Mouse (Mus musculus) right cerebral cortex, postnatal 25 days (tissue): ENCODE results near the gene Asna1.
A peak's percentile ranks its signal among the peaks of the same experiment; 100 is the strongest.

Source experiments
- DNase-seq: peaks from one replicate; pipeline ENCODE4 v3.0.0; 2022

The Asna1 gene

DNA sequence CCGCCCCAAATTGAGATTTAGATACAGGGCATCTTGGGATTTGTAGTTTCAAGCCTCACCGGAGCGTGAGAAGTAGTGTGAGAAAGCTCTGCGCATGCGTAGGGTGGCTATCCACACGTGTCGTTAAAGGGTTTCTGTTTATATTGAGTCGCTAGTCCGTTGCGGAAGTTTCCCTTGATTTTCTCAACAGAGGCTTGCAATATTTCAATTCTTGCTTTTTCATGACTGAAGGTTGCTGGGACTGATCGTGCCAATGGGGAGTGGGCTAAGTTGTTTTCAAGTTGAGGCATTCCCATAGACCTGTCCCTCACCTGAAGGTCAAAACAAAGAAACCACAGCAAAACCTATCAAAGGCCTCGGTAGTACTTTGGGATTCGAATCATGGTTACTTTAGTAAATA is 9.7 kb upstream of the Asna1 start:
- DNase-seq = peak; percentile 51

DNA sequence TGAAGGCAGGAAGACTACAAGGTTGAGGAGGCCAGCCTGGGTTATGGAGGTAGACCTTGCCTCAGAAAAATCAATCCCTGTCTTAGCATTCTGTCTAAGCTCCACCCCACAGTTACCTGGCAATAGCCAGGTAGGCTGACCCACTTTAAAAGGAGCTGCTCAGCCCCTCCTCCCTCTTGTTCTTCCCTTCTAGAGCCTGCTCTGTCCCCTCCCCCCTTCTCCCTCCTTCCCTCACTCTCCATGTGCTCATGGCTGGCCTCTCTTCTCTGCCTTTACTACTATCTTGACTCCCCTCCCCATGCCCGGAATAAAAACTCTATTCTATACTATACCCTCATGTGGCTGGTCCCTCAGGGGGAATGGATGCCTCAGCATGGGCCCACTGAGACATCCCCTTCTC is 8.8 kb upstream of the Asna1 start:
- DNase-seq = no peak

DNA sequence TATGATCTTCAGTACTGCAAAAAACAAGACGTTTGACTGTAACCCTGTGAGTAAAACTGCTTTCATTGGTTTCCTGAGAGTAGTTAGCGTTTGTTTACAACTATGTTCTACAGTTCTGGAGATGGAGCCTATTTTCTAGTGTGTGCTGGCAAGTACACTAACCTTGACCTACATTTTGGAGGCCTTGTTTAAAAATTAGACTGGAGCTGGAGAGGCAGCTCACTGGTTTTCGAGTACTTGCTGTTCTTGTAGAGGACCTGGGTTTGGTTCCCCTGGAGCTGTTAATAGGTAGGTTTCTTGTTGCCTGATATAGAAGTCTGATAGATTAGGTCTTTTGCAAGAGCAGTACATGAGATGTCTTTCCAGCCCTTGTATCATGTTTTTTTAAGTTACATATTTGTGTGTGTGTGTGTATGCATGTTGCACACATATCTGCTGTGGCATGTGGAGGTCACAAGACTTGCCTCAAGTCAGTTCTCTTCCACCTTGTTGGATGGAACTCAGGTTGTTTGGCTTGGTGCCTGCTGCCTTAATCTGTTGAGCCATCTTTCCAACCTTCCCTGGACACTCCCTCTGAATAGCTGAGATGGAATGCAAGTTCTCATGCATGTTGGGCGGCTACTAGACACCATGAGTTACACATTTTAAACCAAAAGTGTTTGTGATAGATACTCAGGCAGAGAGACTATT is 7.7 kb upstream of the Asna1 start:
- DNase-seq = no peak

DNA sequence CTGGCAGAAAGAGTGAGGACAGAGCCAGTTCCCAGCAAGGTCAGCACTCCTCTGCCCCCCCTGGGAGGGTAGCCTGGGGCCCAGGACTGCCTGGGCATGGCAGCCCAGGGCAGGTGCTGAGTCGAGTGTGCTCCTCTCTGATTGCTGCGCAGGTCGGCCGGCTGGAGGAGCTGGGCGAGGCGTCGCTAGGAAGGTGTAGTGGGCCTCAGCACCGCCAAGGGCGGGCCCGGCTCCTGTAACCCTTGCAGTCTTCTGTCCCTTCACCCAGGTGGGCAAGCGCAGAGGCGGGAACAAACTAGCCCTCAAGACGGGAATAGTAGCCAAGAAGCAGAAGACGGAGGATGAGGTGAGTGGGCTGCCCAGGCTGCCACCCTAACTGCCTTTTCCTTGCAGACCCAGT is 4.2 kb upstream of the Asna1 start:
- DNase-seq = no peak

DNA sequence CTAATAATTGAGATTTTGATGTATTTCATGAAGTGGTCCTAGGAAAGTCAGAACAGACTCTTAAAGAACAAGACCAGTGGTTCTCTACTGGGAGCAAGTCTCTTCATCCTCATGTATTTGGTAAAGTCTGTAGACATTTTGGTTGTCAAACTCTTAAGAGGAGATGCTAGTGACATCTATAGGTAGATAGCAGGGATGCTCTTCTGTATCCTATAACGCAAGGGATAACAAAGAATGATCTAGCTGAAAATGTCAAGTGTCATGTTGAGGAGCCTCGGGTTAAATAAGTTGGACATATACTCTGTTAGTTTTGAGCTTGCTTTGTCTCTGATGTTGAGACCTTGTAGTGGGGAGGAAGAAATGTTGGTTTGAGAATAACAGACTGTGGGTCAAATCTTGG is 2.8 kb upstream of the Asna1 start:
- no peak for DNase-seq

DNA sequence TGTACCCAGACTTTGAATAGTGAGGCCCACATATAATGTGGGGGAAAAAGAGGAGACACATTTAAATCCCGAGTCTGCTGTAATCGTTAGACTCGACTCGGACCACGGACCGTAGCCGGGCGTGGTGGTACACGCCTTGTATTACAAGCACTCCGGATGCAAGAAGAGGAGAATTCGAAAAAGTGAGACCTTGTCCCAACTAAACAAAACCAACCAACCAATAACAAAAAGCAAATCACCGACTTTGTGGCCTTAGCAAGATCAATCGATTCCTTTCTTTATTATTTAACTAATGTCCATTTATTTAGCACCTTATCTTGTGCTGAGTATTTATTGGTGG is 2.4 kb upstream of the Asna1 start:
- no peak for DNase-seq

DNA sequence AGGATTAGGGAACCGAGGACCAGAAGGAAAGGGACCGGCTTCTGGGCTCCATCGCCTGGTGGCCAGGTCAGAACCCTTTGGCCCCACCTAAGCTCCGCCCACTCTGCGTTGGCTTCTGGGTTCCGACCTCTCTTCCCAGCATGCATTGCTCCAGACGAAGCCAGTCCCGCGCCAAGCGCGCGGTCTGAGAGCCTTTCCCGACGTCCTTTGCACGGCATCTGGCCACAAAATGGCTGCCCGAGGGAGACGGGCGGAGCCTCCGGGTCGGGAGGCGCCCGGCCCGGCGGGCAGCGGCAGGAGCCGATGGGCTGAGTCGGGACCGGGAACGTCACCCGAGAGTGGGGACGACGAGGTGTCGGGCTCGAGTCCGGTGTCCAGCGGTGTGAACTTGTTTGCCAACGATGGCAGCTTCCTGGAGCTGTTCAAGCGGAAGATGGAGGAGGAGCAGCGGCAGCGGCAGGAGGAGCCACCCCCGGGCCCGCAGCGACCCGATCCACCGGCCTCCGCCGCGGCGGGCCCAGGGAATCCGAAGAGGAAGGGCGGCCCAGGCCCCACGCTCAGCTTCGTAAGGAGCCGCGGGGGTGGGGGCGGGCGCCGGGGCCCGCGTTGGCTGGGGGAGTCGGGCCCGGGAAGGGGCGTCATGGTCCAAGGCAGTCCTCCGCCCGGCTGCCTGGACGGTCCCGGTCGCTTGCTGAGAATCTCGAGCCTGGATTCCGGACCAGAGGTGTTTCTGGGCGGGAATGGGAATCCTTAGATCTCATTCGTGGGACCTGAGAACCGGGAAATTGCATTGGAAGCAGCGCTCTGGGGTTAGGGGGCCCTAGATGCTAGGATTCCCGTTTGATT is 1.8 kb upstream of the Asna1 start, which contains the start of gene Trir:
Gene Trir (plus strand): TSS at position 154 of the 846 bp plus-strand sequence.
- DNase-seq = peak; percentile 94

DNA sequence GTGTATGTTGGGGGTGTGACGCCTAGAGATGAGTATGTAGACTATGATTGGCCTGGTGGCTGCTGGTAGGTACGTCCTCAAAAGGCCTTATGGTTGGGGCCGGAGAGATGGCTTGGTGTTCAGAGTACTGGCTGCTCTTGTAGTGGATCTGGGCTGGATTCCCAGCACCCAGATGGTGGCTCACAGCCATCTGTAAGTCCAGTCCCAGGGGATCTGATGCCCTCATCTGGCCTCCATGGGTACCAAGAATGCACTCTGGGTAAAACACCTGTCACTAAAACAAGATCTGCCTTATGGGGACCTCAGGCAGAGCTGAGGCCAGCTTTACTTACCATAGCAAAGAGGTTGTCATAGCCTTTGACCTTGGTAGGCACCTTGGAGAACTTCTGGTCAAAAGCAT is 1.2 kb downstream of the Asna1 start:
- no peak for DNase-seq

DNA sequence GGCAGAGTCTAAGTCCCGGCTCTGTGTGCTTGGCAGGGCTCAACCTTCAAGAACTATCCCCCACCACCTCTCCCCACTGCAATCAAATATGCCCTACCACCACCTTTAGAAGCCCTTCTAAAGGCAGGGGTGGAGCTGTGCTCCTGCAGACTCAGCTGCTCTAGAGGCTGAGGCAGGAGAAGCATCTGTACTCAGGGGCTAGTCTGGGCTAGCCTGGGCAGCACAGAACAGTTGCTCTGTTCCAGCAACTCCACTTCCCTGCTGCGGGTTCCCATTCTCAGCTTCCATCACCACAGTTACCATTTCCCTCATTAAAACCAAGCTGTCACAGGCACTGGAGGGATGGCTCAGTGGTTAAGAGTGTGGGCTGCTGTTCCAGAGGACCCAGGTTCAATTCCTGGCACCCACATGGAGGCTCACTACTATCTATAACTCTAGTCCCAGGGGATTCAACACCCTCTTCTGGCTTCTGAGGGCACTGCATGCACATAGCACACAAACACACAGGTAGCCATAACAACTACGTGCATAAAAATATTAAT is 3.5 kb downstream of the Asna1 start:
- no peak for DNase-seq

DNA sequence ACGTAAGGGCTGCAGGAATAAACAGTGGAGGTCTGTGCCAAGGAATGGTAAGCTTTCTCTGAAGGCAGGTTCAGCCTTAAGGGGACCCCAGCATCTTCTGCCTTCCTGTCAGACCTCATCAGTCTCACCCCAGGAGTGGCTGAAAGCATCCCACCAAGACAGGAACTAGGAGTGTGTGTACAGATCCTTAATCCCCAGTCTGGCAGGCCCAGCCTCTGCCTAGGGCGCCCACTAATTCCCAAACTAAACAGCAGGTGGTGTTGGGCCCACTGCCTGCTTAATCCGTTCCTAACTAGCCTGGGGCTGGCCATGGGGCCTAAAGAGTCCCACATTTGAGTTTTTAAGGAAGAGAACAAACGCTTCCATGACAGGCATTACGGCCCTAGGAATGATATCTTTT is 7.9 kb downstream of the Asna1 start:
- DNase-seq = no peak

DNA sequence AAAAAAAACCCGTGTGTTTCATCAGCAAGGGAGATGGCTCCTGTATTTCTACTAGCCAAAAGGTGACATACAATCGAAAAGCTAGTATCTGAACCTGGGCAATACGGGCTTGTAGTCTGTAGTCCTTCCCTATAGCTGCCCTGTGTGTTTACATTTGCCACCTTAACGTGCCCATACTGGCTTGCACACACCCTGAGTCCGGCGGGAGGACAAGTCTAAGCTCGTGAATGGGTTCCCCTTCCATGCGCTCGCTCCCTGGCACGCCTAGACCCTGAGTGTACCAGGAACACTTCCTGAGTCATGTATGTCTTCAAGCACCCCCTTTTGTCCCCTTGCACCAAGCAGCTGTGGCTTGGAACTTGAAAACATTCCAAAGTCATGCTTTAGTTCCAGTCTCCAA is 8.4 kb downstream of the Asna1 start:
- no peak for DNase-seq

DNA sequence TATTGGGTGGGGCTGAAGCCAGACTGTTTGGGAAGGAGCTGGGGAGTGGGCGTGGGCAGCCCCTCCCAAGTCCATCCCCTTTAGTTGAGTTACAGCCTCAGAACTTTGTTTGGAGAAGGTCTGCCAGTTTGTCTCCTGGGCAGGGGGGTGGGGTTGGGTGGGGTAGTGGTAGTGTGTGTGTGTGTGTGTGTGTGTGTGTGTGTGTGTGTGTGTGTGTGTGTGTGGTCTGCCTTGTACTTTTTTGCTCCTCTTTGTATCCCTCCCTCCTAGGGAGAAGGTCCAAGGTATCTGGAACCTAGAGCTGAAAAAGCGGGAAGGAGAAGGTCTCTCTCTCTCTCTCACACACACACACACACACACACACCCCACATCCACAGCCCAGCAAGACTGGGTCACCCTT is 10.7 kb downstream of the Asna1 start, which contains the start of gene Best2:
Gene Best2 (minus strand): TSS at position 101 of the 400 bp plus-strand sequence.
- DNase-seq = no peak

DNA sequence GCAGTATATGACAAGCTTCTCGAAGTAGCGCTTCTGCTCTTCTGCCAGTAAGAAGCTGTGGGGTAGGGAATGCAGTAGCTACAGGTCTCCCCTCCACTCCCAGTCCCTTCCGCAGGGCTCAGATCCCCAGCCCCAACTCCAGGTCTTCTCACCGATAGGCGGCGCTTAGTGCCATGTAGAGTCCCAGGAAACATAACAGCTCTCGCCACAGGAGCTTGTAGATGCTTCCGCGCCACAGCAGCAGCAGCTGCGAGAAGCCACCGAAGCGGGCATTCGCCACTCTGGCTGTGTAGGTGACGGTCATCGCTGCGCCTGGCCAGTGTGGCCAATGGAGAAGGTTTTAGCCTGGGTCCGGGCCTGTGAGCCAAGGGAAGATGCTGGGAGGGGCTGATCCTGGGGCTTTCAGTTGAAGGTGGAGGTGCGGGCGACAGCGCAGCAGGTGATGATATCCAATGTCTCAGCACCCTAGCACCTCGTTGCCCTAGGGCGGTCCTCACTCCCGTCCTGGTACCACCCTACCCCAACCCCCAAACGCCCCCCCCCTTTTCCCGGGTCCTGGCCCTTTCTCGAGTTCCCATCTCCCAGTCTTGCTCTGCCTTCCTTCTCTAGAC is 11.7 kb downstream of the Asna1 start:
- peak; percentile 76 for DNase-seq

DNA sequence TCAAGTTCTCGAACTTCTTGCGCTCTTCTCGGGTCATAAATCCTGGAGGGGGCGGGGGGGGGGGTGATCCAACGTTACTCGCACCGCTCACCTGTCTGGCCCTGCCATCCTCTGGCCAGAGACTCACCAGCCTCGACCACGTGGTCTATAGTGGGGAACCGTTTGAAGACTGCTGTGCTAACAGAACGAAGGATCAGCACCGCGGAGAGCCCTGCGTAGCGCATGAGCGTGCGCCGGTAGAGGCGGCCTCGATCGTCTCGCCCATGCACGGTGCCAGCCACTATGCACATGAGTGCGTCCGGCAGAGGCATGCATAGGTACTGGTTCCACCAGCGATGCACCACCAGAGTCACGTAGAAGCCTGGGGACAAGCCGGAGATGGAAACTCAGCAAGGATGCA is 13.8 kb downstream of the Asna1 start:
- DNase-seq = no peak

DNA sequence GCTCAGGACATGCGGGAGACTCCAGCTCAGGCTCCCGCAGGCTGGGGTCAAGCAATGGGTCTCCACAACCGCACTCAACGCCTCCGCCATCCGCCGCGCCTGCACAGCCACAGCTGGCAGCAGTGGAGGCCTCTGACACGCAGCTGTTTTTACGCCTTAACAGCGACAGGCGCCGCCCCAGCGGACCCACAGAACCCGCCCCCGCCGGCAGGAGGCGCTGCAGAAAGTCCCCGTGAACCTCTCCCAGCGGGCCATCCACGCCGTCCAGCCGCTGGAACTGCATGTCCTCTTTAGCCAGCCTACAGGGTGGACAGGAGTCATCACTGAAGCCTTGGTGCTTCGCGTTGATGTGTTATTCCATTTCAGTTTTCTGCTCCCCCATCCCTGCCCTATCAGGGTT is 17.4 kb downstream of the Asna1 start:
- no peak for DNase-seq

DNA sequence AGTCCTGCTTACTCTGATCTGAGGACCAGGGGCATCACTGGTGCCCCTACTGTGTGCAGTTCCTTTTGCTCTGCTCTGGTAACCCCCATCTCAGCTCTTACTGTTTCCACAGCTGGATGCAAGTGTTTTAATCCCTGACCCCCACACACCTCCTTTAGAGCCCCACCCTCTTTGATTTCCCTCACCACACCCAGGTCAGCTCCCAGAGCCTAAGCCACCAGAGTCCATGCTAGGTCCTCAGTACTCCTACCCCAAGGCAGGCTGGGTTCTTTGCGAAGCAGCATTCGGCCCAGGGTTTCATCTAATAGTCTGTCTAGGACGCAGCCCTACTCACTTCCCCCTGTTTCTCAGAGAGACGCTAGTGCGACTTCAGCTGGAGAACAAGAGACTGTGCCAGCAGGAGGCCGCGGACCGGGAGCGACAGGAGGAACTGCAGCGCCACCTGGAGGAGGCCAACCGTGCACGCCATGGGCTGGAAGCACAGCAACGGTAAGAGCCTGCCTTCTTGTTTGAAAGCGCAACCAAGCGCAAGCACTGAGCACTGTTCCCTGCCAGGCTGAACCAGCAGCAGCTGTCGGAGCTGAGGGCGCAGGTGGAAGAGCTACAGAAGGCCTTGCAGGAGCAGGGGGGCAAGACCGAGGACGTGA is 27.3 kb downstream of the Asna1 start:
- peak; percentile 88 for DNase-seq

DNA sequence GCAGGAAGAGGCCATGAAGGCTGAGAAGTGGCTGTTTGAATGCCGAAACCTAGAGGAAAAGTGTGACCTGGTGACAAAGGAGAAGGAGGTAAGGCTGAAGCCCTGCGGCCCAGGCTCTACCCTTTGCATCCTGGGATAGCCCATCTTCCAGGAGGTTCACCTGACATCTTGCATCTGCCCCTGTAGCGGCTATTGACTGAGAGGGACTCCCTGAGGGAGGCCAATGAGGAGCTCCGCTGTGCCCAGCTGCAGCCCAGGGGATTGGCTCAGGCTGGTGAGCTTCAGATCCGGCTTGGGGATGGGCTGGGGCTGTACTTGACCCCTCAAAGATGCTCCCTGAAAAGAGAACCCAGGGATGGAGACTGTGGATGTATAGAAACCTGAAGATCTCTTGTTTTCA is 28.1 kb downstream of the Asna1 start:
- DNase-seq = no peak

DNA sequence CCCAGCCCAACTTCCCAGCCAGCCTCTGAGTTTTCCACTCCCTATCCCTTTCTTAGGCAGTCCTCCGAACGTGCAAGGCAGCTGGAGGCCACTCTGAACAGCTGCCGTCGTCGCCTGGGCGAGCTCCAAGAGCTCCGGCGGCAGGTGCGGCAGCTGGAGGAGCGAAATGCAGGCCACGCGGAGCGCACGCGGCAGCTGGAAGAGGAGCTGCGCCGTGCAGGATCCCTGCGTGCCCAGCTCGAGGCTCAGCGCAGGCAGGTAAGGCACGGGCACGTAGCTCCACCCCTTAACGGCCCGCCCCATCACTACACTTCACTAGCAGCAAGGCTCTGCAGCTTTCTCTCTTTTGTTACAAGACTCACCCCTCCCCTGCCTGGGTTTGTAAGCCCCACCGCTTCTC is 29.4 kb downstream of the Asna1 start:
- no peak for DNase-seq

DNA sequence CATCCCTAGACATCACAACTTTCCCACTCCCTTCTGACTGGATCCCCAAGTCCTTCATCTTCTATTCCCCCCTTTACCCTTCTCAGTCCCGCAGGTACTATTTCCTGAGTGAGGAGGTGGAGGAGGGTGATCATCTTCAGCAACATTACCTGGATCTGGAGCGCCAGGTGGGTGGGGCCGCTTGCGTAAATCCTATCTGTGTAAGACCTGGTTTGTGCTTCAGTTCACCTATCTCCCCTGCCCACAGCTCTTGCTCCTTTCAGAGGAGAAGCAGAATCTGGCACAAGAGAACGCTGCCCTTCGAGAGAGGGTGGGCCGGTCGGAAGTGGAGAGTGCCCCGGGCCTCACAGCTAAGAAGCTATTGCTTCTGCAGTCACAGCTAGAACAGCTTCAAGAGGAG is 30.7 kb downstream of the Asna1 start:
- no peak for DNase-seq

DNA sequence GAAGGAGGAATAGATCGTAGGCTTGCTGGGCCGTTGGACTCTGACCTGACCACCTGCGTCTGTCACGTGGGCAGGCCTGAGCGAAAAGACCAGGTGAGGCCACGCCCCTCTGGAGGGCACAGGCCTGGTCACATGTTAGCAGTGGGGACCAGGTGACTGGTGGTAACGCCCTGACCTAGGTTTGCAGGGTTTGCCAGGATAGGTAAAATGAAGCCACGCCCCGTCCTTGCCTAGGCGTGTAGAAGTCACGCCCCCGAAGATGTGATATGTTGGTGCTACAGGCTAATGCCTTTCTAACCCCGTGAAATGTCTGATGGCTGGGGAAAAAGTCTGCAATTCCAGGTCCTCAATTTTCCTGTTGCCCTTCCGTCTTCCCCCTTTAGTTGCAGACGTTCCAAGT is 34.2 kb downstream of the Asna1 start:
- no peak for DNase-seq

DNA sequence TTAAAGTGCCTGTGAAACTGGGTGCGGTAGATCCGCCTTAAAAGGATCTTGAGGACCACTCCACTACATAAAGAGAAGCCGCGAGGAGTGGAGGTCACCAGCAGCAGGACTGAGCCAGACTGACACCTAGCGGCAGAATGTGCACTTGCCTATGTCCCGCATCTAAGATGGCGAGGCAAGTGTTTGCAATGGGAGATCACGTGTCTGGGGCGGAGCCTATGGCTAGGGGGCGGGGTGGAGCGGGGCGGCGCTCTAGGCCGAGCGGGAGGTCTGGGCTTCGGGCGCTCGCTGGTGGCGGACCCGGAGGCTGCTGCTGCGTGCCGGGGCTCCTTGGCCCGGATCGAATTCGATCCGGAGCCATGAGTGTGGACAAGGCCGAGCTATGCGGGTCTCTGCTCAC is 34.7 kb downstream of the Asna1 start, which contains the start of gene Hook2:
Gene Hook2 (plus strand): TSS at position 255 of the 400 bp plus-strand sequence.
- peak; percentile 93 for DNase-seq

DNA sequence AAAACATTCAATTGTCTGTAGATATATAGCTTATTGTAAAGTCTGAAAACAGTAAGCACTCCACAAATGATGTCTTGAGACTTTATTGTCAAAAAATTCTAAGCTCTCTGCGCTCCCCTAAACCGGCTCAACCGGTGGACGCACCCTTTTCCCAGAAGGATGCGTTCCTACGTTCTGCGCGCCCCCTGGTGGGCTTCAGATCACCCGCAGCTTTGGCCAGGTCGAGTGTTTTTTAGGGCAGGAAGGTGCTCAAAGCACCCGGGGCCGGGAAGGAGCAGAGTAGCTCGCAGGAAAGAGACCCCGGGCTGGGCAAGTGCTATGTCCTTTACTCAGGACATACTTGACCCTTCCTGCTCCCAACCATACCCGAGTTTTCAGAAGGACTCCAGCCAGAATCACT is 35.3 kb downstream of the Asna1 start:
- DNase-seq = peak; percentile 83

DNA sequence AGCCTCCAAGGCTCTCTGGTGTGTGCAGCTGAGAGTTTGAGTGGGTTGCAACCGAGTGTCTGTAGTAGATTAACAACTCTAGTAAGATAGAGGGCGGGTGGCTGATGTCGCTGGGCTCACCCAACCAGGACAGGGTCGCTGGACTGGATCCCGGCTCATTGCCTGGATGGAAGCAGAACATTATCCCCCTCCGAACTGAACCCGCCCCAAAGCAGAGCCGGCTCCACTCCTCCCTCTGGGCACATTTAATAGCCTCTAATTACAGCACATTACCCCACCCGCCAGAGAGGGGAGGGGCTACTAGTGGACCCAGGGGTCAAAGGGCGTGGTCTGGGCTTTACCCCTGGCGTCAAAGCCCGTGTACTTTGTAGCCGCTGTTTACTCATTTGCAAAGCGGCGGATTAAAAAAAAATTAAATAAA is 35.8 kb downstream of the Asna1 start:
- DNase-seq = no peak
